Mouse (Mus musculus) heart, embryonic 10.5 days (tissue): ENCODE data around the gene Cby3. TPM values are rescaled to one million over a fixed set of nuclear protein-coding genes. Genes with fewer than 3 reads are reported as not detected.

Experiments
- DNase-seq: peaks from one replicate; pipeline ENCODE4 v3.0.0-alpha.2; 2017; ENCODE audit warnings: low spot score
- H3K27ac ChIP-seq: fragments of 300-500 bp; sonication (generic); 2 replicates; pipeline ENCODE4 v1.5.1; 2016; ENCODE audit warnings: mild to moderate bottlenecking
- H3K27me3 ChIP-seq: fragments of 300-500 bp; sonication (generic); 2 replicates; pipeline ENCODE4 v1.6.1; 2016; ENCODE audit warnings: mild to moderate bottlenecking; ENCODE audit not compliant: poor library complexity, insufficient read depth, severe bottlenecking
- H3K36me3 ChIP-seq: fragments of 300-500 bp; sonication (generic); 2 replicates; pipeline ENCODE4 v1.6.1; 2016; ENCODE audit warnings: mild to moderate bottlenecking, moderate library complexity
- H3K4me1 ChIP-seq: fragments of 300-500 bp; sonication (generic); 2 replicates; pipeline ENCODE4 v1.6.1; 2016; ENCODE audit warnings: mild to moderate bottlenecking
- H3K4me3 ChIP-seq: fragments of 300-500 bp; sonication (generic); 2 replicates; pipeline ENCODE4 v1.5.1; 2016; ENCODE audit warnings: mild to moderate bottlenecking, moderate library complexity
- H3K9me3 ChIP-seq: fragments of 300-500 bp; sonication (generic); 2 replicates; pipeline ENCODE4 v1.6.1; 2016; ENCODE audit warnings: mild to moderate bottlenecking, moderate library complexity
- WGBS: fragments of 180-500 bp; shearing (Covaris S2); methylation state at CpG from one replicate; pipeline ENCODE4 v1.1.7; 2016; 5-methylcytosine and 5-hydroxymethylcytosine counted together
- microRNA counts: library from miRNA; unstranded; fragments of <30 nt; microRNA quantifications from one replicate; lab custom pipeline; 2017
- microRNA-seq: library from miRNA; unstranded; fragments of <30 nt; microRNA quantifications from one replicate; pipeline ENCODE4, GENCODE M21; 2017
- polyA plus RNA-seq: library from polyadenylated mRNA; unstranded; fragments of >200 nt; fragmentation: Nextera tagmentation; extraction: Ambion mirVana; gene quantifications from 2 replicates; pipeline ENCODE4 v1.2.1, GENCODE M21; 2016

Gene Cby3
- polyA plus RNA-seq, 1 experiment from 2014 or later, result 0.39 TPM

GRCm38 (mm10) chr11:50398803-50399202 lies 44.5 kb downstream of the Cby3 start:
- peak; percentile 47 for DNase-seq
- peaks cover 60% of the 10 kb centered on the region for H3K36me3 ChIP-seq
- H3K27me3 ChIP-seq, result no peaks in the 10 kb centered on the region
- no peaks in the 10 kb centered on the region for H3K9me3 ChIP-seq
- WGBS, result 84% methylated on average over 13 of the region's 13 CpGs
- H3K4me3 ChIP-seq, result no peak overlapping the region
- peaks cover 13% of the 10 kb centered on the region; the same call in 1 of the 2 replicates for H3K4me1 ChIP-seq
- H3K27ac ChIP-seq, result no peak overlapping the region

GRCm38 (mm10) chr11:50402481-50402880 lies 48.2 kb downstream of the Cby3 start:
- no peak overlapping the region for H3K4me3 ChIP-seq
- peaks cover 12% of the 10 kb centered on the region; the same call in 1 of the 2 replicates for H3K4me1 ChIP-seq
- WGBS, result 89% methylated on average over 3 of the region's 3 CpGs
- peak; percentile 50 for DNase-seq
- no peak overlapping the region for H3K27ac ChIP-seq
- peaks cover 60% of the 10 kb centered on the region for H3K36me3 ChIP-seq
- H3K27me3 ChIP-seq, result no peaks in the 10 kb centered on the region
- no peaks in the 10 kb centered on the region for H3K9me3 ChIP-seq

- Histone ChIP-seq H3K4me3 (no peak overlapping the region), H3K9me3 (no peaks in the 10 kb centered on the region), H3K27ac (no peak overlapping the region), H3K36me3 (peaks cover 51% of the 10 kb centered on the region), H3K4me1 (peaks cover 12% of the 10 kb centered on the region; the same call in 1 of the 2 replicates), H3K27me3 (no peaks in the 10 kb centered on the region)
- DNase-seq, result peak; percentile 73
- 64% methylated on average over 10 of the region's 10 CpGs for WGBS
These were observed 49.2 kb downstream of the Cby3 start for GRCm38 (mm10) chr11:50403367-50404014.

DNA sequence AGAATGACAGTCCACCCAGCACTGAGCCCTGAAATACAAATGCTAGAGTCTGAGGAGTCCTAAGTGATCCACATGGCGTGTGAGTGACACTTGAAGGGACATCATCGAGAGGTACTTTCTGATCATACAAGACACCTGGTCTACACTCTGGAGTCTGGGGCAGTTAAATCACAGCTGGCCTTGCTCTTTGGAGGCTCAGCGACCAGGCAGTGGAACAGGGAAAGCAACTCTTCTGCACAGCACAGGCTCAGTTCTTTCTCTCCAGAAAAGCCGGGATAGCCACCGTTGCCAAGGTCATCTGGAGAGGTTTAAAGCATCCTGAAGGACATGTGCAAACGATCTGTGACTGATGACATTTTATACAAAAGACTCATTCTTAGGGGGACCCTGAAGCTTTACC lies 53.0 kb downstream of the Cby3 start:
- Histone ChIP-seq H3K27ac (no peak overlapping the region), H3K9me3 (no peaks in the 10 kb centered on the region), H3K4me3 (no peak overlapping the region), H3K27me3 (no peaks in the 10 kb centered on the region), H3K4me1 (peaks cover 12% of the 10 kb centered on the region; the same call in 1 of the 2 replicates), H3K36me3 (peaks cover 37% of the 10 kb centered on the region)
- no peak for DNase-seq
- 67% methylated on average over 6 of the region's 6 CpGs for WGBS

MicroRNAs encoded within 50 kb of the gene (microRNA counts, 519-probe panel; counts per million panel counts)
- 5,127 counts per million, percentile 41 among the panel's probes with 10 or more counts for microRNA mmu-miR-804 (lab: Ali Mortazavi, UCI)

Small RNA genes within 50 kb of the gene (microRNA-seq; reads per million reads assigned to microRNA genes)
- gene Mir804, result not detected

Other genes with a start within 250 kb of the Cby3 start
- 29.5 and 36.5 TPM in 2 replicates for gene Tbc1d9b, start 223.1 kb upstream of the Cby3 start, polyA plus RNA-seq
- gene Mrnip, start 180.0 kb upstream of the Cby3 start, polyA plus RNA-seq, result 15.6 and 21.7 TPM in 2 replicates
- gene Sqstm1, start 143.6 kb upstream of the Cby3 start, polyA plus RNA-seq, result 193 TPM in 2 replicates
- gene Mgat4b, start 143.6 kb upstream of the Cby3 start, polyA plus RNA-seq, result 17.3 and 20.1 TPM in 2 replicates
- 0.42 and 0.60 TPM in 2 replicates for gene Ltc4s, start 115.8 kb upstream of the Cby3 start, polyA plus RNA-seq
- gene Maml1, start 62.2 kb upstream of the Cby3 start, polyA plus RNA-seq, result 3.3 and 4.7 TPM in 2 replicates
- 354 and 363 TPM in 2 replicates for gene Canx, start 28.8 kb upstream of the Cby3 start, polyA plus RNA-seq
- gene Hnrnph1, start 22.5 kb downstream of the Cby3 start, polyA plus RNA-seq, result 253 and 367 TPM in 2 replicates
- gene Rufy1, start 76.7 kb downstream of the Cby3 start, polyA plus RNA-seq, result 16.6 and 18.3 TPM in 2 replicates
- 1.4 and 3.9 TPM in 2 replicates for gene Adamts2, start 247.6 kb downstream of the Cby3 start, polyA plus RNA-seq